Mouse (Mus musculus) liver, embryonic 14 days (tissue): Measurements from ENCODE around the gene Ccdc148. TPM values are rescaled to one million over a fixed set of nuclear protein-coding genes. Genes with fewer than 3 reads are reported as not detected.

ENCODE experiments used
- polyA plus RNA-seq: library from polyadenylated mRNA; depleted of rRNA; stranded (reverse); fragments of >200 nt; gene quantifications from 2 replicates; pipeline ENCODE4 v1.2.3, GENCODE M21; 2012; rRNA removed

The Ccdc148 gene
- 0.20 and 0.33 TPM in 2 replicates for polyA plus RNA-seq

DNA sequence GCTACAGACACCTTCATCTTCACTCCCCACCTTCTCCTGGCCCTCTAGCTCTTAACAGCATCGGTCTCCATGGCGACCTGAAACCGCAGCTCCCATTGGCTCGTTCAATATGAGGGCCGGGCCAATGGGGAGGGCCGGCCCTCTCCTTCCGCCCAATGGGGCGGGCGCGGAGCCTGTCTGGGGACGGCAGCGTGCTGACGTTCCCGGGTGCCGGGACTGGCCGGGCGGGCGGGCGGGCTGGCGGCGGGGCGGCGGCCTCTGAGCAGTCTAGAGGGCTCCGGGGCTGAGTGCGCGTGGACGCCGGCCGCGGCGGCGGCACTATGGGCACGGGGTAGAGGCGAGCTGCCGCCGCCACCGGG is at the start of gene Ccdc148, which contains the start of gene Pkp4:
Ccdc148 (minus strand) TSS at position 79 of the 359 bp plus-strand sequence.
Pkp4 (plus strand) TSS at position 246 of the 359 bp plus-strand sequence.

GRCm38 (mm10) chr2:58859134-58859533 is 301.3 kb downstream of the Ccdc148 start, which contains the start of gene Gm11099:
Gene Gm11099, plus strand, starts transcription at chr2:58859434.

Other genes with a start within 250 kb of the Ccdc148 start
- 9.2 and 10.3 TPM in 2 replicates for gene Pkp4, start 167 bp upstream of the Ccdc148 start, polyA plus RNA-seq